Mouse (Mus musculus) forebrain, embryonic 13.5 days (tissue): Measurements from ENCODE around the gene Maml2. TPM values are rescaled to one million over a fixed set of nuclear protein-coding genes. Genes with fewer than 3 reads are reported as not detected.

ENCODE experiments used
- ATAC-seq: fragments of 200-750 bp; cut with Nextera tagmentation; 2 replicates; pipeline ENCODE4 v1.8.0; 2017
- H3K27ac ChIP-seq: fragments of 300-500 bp; sonication (generic); 2 replicates; pipeline ENCODE4 v1.5.1; 2015; ENCODE audit warnings: inconsistent platforms, mild to moderate bottlenecking, moderate library complexity
- H3K27me3 ChIP-seq: fragments of 300-500 bp; sonication (generic); 2 replicates; pipeline ENCODE4 v1.6.1; 2015; ENCODE audit warnings: mild to moderate bottlenecking, inconsistent platforms
- H3K36me3 ChIP-seq: fragments of 300-500 bp; sonication (generic); 2 replicates; pipeline ENCODE4 v1.6.1; 2015; ENCODE audit warnings: mild to moderate bottlenecking, inconsistent platforms; ENCODE audit not compliant: poor library complexity, severe bottlenecking
- H3K4me1 ChIP-seq: fragments of 300-500 bp; sonication (generic); 2 replicates; pipeline ENCODE4 v1.6.1; 2015; ENCODE audit warnings: inconsistent platforms
- H3K4me2 ChIP-seq: fragments of 300-500 bp; sonication (generic); 2 replicates; pipeline ENCODE4 v1.6.1; 2015; ENCODE audit warnings: inconsistent platforms, mild to moderate bottlenecking, moderate library complexity
- H3K4me3 ChIP-seq: fragments of 300-500 bp; sonication (generic); 2 replicates; pipeline ENCODE4 v1.5.1; 2015; ENCODE audit warnings: mild to moderate bottlenecking, inconsistent platforms
- H3K9ac ChIP-seq: fragments of 300-500 bp; sonication (generic); 2 replicates; pipeline ENCODE4 v1.6.1; 2015; ENCODE audit warnings: mild to moderate bottlenecking, inconsistent platforms
- H3K9me3 ChIP-seq: fragments of 300-500 bp; sonication (generic); replicated peaks from 2 replicates; pipeline ENCODE4 v1.6.1; 2016; ENCODE audit warnings: inconsistent platforms
- WGBS: fragments of 180-500 bp; shearing (Covaris S2); methylation state at CpG from one replicate; pipeline ENCODE4 v1.1.7; 2015; 5-methylcytosine and 5-hydroxymethylcytosine counted together
- polyA plus RNA-seq: library from polyadenylated mRNA; unstranded; fragments of >200 nt; fragmentation: Nextera tagmentation; extraction: Ambion mirVana; gene quantifications from 2 replicates; pipeline ENCODE4 v1.2.1, GENCODE M21; 2015

Gene Maml2
- polyA plus RNA-seq = 8.8 and 10.2 TPM in 2 replicates

DNA sequence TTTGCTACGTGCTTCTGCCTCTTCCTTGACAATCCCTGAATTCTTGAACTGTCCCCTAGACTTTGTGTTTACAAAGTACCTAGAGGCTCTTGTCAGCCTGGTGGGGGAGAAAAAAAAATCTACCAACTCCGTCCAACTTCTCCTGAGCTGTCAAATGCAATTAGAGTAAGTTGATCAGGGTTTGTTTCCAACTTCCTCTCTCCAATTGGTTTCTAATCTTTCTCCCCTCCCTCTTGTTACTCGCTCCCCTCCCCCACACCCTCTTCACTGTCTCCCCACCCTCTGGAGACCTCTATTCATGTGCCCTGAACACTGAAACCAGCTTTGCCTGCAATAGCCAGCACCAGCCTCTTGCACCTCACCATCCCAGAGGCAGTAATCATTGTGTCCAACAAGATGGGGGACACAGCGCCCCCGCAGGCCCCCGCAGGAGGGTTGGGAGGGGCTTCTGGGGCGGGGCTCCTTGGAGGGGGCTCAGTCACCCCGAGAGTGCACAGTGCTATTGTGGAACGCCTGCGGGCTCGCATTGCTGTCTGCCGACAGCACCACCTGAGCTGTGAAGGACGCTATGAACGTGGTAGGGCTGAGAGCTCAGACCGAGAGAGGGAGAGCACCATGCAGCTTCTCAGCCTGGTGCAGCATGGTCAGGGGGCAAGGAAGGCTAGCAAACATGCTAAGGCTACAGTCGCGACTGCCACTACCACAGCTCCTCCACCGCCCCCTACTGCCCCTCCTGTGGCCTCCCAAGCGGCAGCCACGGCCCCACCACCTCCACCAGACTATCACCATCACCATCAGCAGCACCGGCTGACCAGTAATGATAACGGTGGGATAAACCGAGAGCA is at the start of gene Maml2:
Gene Maml2, plus strand, starts transcription at position 290 of the 845 bp plus-strand sequence.
- Histone ChIP-seq H3K4me2 (peak within 1 kb of the TSS; percentile 89), H3K4me3 (peak within 1 kb of the TSS; percentile 60), H3K9ac (peak within 1 kb of the TSS; percentile 77), H3K27ac (peak within 1 kb of the TSS; percentile 79), H3K36me3 (no peaks in the 10 kb centered on the region), H3K4me1 (peaks cover 52% of the 10 kb centered on the region), H3K27me3 (no peaks in the 10 kb centered on the region), H3K9me3 (no peaks in the 10 kb centered on the region)
- WGBS = under 1% methylated on average over 22 of the region's 23 CpGs
- ATAC-seq = peak; percentile 78

GRCm38 (mm10) chr9:13248104-13248503 is 49.7 kb upstream of the Maml2 start:
- no peak overlapping the region for H3K27ac ChIP-seq
- H3K9ac ChIP-seq = no peak overlapping the region
- H3K9me3 ChIP-seq = no peaks in the 10 kb centered on the region
- no peaks in the 10 kb centered on the region for H3K27me3 ChIP-seq
- no peak overlapping the region for H3K4me3 ChIP-seq
- H3K36me3 ChIP-seq = no peaks in the 10 kb centered on the region
- H3K4me1 ChIP-seq = peaks cover 24% of the 10 kb centered on the region
- ATAC-seq = no peak
- no peak overlapping the region for H3K4me2 ChIP-seq
- WGBS = 97% methylated on average over 4 of the region's 4 CpGs

- no peak overlapping the region for H3K4me2 ChIP-seq
- no peak for ATAC-seq
Observed at GRCm38 (mm10) chr9:13251251-13251650, 46.5 kb upstream of the Maml2 start.

DNA sequence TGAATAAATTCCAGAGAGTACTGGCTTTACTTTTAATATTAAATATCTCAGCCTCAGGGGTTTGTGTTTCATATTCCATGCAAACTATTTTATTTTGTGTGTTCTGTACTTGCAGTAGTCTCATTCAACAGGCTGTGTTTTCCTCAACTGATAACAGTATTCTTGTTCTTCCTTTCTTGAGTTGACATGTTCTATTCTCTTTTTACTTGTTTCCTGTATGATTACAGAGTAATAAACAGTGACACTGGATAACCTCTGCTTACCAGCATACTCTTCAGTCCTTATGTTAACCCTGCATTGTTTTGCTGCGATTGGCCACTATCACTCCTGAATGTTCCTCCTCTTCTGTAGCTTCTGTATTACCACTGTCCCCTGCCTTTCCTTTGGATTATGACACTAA is 41.0 kb upstream of the Maml2 start:
- Histone ChIP-seq H3K4me3 (no peak overlapping the region), H3K27me3 (no peaks in the 10 kb centered on the region), H3K9me3 (no peaks in the 10 kb centered on the region), H3K4me2 (no peak overlapping the region), H3K4me1 (no peaks in the 10 kb centered on the region), H3K27ac (no peak overlapping the region), H3K9ac (no peak overlapping the region), H3K36me3 (no peaks in the 10 kb centered on the region)
- WGBS = 90% methylated on average over 1 of the region's 1 CpGs
- ATAC-seq = no peak

More at GRCm38 (mm10) chr9:13251251-13251650, 46.5 kb upstream of the Maml2 start:
- no peaks in the 10 kb centered on the region for H3K9me3 ChIP-seq
- H3K27me3 ChIP-seq = no peaks in the 10 kb centered on the region
- no peak overlapping the region for H3K27ac ChIP-seq
- no peak overlapping the region for H3K4me3 ChIP-seq
- 85% methylated on average over 2 of the region's 2 CpGs for WGBS
- no peaks in the 10 kb centered on the region for H3K36me3 ChIP-seq
- H3K9ac ChIP-seq = no peak overlapping the region
- peaks cover 8% of the 10 kb centered on the region for H3K4me1 ChIP-seq

- WGBS = 97% methylated on average over 2 of the region's 2 CpGs
- no peak overlapping the region for H3K4me3 ChIP-seq
- ATAC-seq = no peak
Observed at GRCm38 (mm10) chr9:13258173-13258572, 39.6 kb upstream of the Maml2 start.

DNA sequence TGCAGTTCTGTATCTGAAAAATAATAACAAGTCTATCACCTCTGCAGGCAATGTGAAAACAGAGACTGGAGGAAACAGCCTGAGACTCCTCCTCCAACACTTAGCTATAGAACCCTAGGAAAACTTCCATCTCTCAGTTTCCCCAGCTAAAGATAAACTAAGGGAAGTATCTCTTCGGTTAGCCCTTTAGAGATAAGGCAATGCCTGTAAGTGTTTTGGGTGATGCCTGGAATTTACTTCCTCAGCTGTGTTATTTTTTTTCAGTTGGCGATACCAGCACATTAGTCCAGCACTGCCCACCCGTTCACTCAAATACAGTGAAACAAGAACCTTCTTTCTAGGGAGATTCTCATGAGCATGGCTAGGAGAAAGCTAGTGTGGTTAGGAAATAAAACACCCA is 36.8 kb upstream of the Maml2 start:
- no peak overlapping the region for H3K9ac ChIP-seq
- no peak overlapping the region for H3K4me3 ChIP-seq
- H3K9me3 ChIP-seq = no peaks in the 10 kb centered on the region
- no peak for ATAC-seq
- 91% methylated on average over 3 of the region's 3 CpGs for WGBS
- H3K36me3 ChIP-seq = no peaks in the 10 kb centered on the region
- H3K4me1 ChIP-seq = no peaks in the 10 kb centered on the region
- no peaks in the 10 kb centered on the region for H3K27me3 ChIP-seq
- no peak overlapping the region for H3K4me2 ChIP-seq
- no peak overlapping the region for H3K27ac ChIP-seq

More at GRCm38 (mm10) chr9:13258173-13258572, 39.6 kb upstream of the Maml2 start:
- H3K27me3 ChIP-seq = no peaks in the 10 kb centered on the region
- no peak overlapping the region for H3K27ac ChIP-seq
- no peaks in the 10 kb centered on the region for H3K9me3 ChIP-seq
- no peak overlapping the region for H3K9ac ChIP-seq
- no peaks in the 10 kb centered on the region for H3K4me1 ChIP-seq
- H3K4me2 ChIP-seq = no peak overlapping the region
- no peaks in the 10 kb centered on the region for H3K36me3 ChIP-seq

DNA sequence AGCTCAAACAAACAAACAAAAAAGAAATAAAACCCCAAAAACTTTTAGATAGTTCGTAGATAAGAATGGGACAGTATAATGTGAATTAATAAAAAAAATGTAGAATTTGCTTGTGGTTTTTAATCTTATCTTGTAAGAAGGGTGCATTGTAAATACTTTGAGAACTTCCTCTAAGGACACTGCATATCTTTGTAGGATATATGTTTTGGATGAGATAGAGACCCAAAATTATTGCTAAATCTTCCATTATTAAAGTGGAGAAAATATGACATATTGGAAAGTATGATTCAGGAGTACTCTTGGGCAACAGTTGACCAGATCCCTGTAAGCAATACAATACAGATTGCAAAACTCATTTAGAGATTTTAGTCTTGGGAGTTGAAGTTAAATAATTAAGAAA is 24.5 kb upstream of the Maml2 start:
- no peaks in the 10 kb centered on the region for H3K27me3 ChIP-seq
- 95% methylated on average over 1 of the region's 1 CpGs for WGBS
- H3K4me3 ChIP-seq = no peak overlapping the region
- no peaks in the 10 kb centered on the region for H3K4me1 ChIP-seq
- no peak overlapping the region for H3K4me2 ChIP-seq
- no peaks in the 10 kb centered on the region for H3K9me3 ChIP-seq
- H3K9ac ChIP-seq = no peak overlapping the region
- no peak for ATAC-seq
- no peak overlapping the region for H3K27ac ChIP-seq
- H3K36me3 ChIP-seq = no peaks in the 10 kb centered on the region

DNA sequence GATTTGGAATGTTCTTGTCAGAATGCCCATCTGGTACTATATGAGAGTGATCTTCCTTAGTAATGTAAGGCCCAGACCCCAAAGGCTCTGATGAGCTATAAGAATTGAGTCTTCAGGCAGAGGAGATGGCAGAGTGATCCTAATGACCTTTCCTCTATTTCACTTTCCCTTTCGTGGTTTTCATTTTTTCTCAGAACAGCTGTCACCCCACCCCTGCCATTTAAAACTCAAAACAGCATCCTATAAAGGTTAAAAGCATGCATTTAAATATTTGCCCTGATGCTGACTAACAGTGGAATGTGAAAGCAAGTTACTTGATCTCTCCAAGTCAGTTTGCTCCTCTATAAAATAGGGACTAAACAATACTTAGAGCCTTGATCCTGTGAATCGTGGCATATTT is 10.3 kb upstream of the Maml2 start:
- Histone ChIP-seq H3K27ac (no peak overlapping the region), H3K4me3 (no peak overlapping the region), H3K4me1 (no peaks in the 10 kb centered on the region), H3K9ac (no peak overlapping the region), H3K9me3 (no peaks in the 10 kb centered on the region), H3K27me3 (no peaks in the 10 kb centered on the region), H3K4me2 (no peak overlapping the region), H3K36me3 (no peaks in the 10 kb centered on the region)
- ATAC-seq = no peak
- WGBS = 80% methylated on average over 2 of the region's 2 CpGs

DNA sequence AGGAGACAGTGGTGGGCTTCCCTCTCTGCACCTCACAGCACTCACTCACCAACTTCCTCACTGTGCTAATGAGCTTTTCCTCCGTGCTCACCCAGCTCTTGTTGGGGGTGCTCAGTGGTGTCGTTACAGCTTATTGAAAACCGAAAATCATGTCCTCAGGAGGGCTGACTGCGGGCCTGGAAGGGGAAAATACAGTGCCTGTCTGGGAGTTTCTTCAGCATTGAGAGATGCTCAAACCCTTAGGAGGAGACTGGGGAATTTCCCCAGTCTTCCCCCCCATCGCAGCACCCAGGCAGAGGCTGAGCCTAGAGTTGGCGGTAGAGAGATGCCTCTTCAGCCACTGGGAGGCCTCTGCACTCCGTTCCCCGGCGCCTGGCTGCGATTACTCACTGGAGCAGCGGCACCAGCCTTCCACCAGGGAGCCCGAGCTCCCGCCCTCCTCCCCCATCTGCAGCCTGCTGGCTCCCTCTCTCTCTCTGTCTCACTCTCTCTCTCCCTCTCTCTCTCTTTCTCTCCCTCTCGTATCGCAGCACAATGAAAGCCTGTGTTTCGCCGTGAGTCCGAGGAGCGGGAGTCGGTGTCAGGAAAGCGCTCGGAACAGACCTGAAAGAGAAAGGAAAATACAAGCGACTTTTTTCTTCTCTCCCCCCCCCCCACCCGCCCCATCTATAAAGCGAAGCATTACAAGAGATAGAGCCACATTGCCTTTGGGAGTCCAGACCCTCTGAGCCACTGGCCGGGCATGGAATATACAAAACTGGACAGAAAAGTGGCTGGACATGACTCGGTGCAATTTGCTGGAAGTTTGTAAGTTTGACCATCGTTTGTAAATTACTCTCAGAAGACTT is 1.3 kb upstream of the Maml2 start:
- Histone ChIP-seq H3K9me3 (no peaks in the 10 kb centered on the region), H3K4me1 (peaks cover 38% of the 10 kb centered on the region), H3K9ac (peak overlapping the region; percentile 77), H3K4me3 (peak overlapping the region; percentile 60), H3K36me3 (no peaks in the 10 kb centered on the region), H3K27me3 (no peaks in the 10 kb centered on the region), H3K4me2 (peak overlapping the region; percentile 89), H3K27ac (peak overlapping the region; percentile 79)
- peak; percentile 93 for ATAC-seq
- under 1% methylated on average over 28 of the region's 28 CpGs for WGBS

DNA sequence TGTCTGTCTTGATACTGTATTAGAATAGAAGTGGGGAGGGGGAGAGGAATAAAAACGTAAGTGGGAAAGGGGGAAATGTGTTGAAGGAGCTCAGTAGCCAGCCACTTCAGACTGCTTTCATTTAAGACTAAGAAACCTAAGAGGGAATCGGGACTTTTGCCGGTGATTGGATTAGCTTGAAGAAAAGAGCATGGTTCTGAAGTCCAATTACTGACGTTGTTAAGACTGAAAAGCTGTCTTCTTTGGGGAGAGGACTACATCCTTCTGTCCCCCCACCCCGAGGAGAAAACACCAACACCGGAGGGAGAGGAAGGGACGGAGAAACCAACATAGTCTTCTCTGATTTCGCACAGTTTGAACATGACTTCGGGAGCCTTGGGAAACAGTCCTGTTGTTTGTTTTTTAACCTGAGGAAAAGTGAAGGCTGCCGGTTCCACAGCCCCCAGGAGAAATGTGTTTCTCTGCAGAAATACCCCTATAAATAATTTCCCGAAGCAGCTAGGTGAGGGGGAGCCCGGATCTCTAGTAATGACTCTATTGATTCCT is 562 bp upstream of the Maml2 start:
- Histone ChIP-seq H3K9ac (peak overlapping the region; percentile 77), H3K9me3 (no peaks in the 10 kb centered on the region), H3K4me2 (peak overlapping the region; percentile 89), H3K4me1 (peaks cover 45% of the 10 kb centered on the region), H3K27me3 (no peaks in the 10 kb centered on the region), H3K4me3 (peak overlapping the region; percentile 60), H3K27ac (peak overlapping the region; percentile 79), H3K36me3 (no peaks in the 10 kb centered on the region)
- WGBS = 0% methylated on average over 12 of the region's 12 CpGs
- peak; percentile 1; the same call in 1 of the 2 replicates for ATAC-seq

DNA sequence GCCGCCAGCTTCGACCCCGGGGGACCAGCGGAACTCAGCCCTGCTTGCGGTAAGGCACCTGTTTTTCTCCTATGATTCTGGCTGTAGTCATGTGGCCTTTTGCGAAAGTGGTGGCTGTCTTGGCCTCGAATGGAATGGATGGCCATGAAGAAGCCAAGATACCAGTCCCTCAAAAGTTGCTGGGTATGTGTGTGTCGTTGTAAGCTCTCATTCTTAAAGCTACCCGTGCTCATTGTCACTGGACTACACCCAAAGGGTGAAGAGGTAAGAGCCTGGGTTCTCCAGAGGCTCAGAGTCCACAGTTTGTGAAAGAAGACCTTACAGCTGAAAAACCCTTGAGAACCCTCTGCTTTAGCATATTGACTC is 739 bp downstream of the Maml2 start:
- Histone ChIP-seq H3K27ac (peak overlapping the region; percentile 79; the same call in 1 of the 2 replicates), H3K4me1 (peaks cover 58% of the 10 kb centered on the region), H3K4me2 (peak overlapping the region; percentile 89), H3K9me3 (no peaks in the 10 kb centered on the region), H3K27me3 (no peaks in the 10 kb centered on the region), H3K36me3 (no peaks in the 10 kb centered on the region), H3K4me3 (peak overlapping the region; percentile 60), H3K9ac (peak overlapping the region; percentile 77)
- no peak for ATAC-seq
- WGBS = 18% methylated on average over 9 of the region's 9 CpGs

GRCm38 (mm10) chr9:13299190-13299589 is 1.4 kb downstream of the Maml2 start:
- H3K36me3 ChIP-seq = no peaks in the 10 kb centered on the region
- peak overlapping the region; percentile 14; the same call in 1 of the 2 replicates for H3K9ac ChIP-seq
- 79% methylated on average over 6 of the region's 6 CpGs for WGBS
- H3K4me1 ChIP-seq = peaks cover 65% of the 10 kb centered on the region
- no peaks in the 10 kb centered on the region for H3K27me3 ChIP-seq
- H3K27ac ChIP-seq = no peak overlapping the region
- H3K9me3 ChIP-seq = no peaks in the 10 kb centered on the region
- H3K4me3 ChIP-seq = peak overlapping the region; percentile 60
- H3K4me2 ChIP-seq = peak overlapping the region; percentile 89
- no peak for ATAC-seq
